Mouse (Mus musculus): Measurements from ENCODE around the gene Crybg2.

DNA sequence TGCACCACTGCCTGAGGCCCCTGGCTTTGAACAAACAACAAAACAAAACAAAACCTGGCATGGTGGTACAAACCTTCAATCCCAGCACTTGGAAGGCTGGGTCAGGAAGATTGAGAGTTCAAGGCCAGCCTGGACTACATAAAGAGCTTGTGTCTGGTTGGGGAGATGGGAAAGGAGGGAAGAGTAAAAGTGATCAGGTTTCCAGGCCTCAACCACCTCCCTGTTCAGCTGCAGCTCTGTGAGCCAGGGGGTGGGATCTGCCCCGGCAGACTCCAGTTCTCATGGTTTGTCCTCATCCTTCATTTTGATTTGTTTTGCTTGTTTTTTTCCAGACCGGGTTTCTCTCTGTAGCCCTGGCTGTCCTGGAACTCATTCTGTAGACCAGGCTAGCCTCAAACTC, 55.9 kb downstream of the Crybg2 start:
- TF ChIP-seq CTCF (IDR thresholded peaks at IDR 0.05; ENCODE audit: borderline replicate concordance, extremely low read depth, insufficient read depth, insufficient read length): no peak
- TF ChIP-seq POLR2A (IDR thresholded peaks at IDR 0.05; ENCODE audit: borderline replicate concordance, extremely low read depth, insufficient read depth, insufficient read length, poor library complexity, severe bottlenecking): no peak
